Comparison of ENCODE assay signal across 19 mouse cellular contexts in genomic region chr11:3749831-3750230, GRCm38 (mm10).
DNase-seq lines count a peak whose midpoint lies in the region; ATAC-seq and TF ChIP-seq lines count a peak whose summit lies in the region.
"Had no signal": no experiment of that assay in that cellular context is flagged by ENCODE, and none has a peak within 500 bp of the region (broad histone marks: within the 10 kb centered on the region; RNA-seq: fewer than 3 reads in every experiment).

No protein-coding gene starts in this region.

- no peak for ATAC-seq in heart, postnatal 0 days (ENCODE audit: insufficient read depth, low read depth)

- H3K27ac ChIP-seq in heart, postnatal 0 days (ENCODE audit: low read depth) = no peak overlapping the region
- no peak overlapping the region for H3K27ac ChIP-seq in cortical plate, adult 2 months (ENCODE audit: insufficient read depth, low read length)
- H3K27ac ChIP-seq: embryonic facial prominence, embryonic 12.5 days; hindbrain, embryonic 13.5 days; limb, embryonic 15.5 days had no signal

- TF ChIP-seq CTCF in heart, postnatal 0 days (IDR thresholded peaks at IDR 0.05; ENCODE audit: low read depth) = peak; percentile 22
- TF ChIP-seq CTCF in lung, adult 2 months (IDR thresholded peaks at IDR 0.05; ENCODE audit: insufficient read depth, low read length) = 0 out of 2 replicates have a peak, but pooled peaks have one; percentile 1
- TF ChIP-seq CTCF in E14TG2a.4 (conservative IDR thresholded peaks at IDR 0.05; ENCODE audit: low read length) = peak; percentile 44
- 0 out of 2 replicates have a peak, but pooled peaks have one; percentile 2 for TF ChIP-seq CTCF in cortical plate, adult 2 months (IDR thresholded peaks at IDR 0.05; ENCODE audit: extremely low read depth, insufficient read depth, low read length)

- H3K36me3 ChIP-seq in heart, postnatal 0 days (replicated peaks; ENCODE audit: control insufficient read depth, insufficient read depth, low read length) = no peaks in the 10 kb centered on the region
- no peaks in the 10 kb centered on the region for H3K36me3 ChIP-seq in E14TG2a.4 (ENCODE audit: insufficient read depth, low read length)
- H3K36me3 ChIP-seq: embryonic facial prominence, embryonic 12.5 days; hindbrain, embryonic 13.5 days; limb, embryonic 15.5 days had no signal

- TF ChIP-seq POLR2A in lung, adult 2 months (IDR thresholded peaks at IDR 0.05; ENCODE audit: borderline replicate concordance, extremely low read depth, low read depth, low read length) = no peak
- no peak for TF ChIP-seq POLR2A in cortical plate, adult 2 months (IDR thresholded peaks at IDR 0.05; ENCODE audit: extremely low read depth, insufficient read depth, low read length)

- WGBS in heart, postnatal 0 days = 12% methylated on average over 7 of the region's 7 CpGs
- 13% methylated on average over 7 of the region's 7 CpGs for WGBS in lung, adult 2 months

- H3K9ac ChIP-seq in heart, postnatal 0 days (replicated peaks; ENCODE audit: low read depth, low read length) = no peak overlapping the region
- H3K9ac ChIP-seq: embryonic facial prominence, embryonic 12.5 days; hindbrain, embryonic 13.5 days; limb, embryonic 15.5 days had no signal

- DNase-seq in heart, postnatal 0 days (ENCODE audit: low spot score) = no peak
- no peak for DNase-seq in heart, adult 11 months
- DNase-seq in lung, adult 2 months = no peak
- no peak for DNase-seq in lung, adult 18-20 months
- no peak for DNase-seq in liver
- no peak for DNase-seq in heart, postnatal 4 days
- DNase-seq: B cell, adult 2 months; cerebellum, adult 11 months; cerebellum, postnatal 25 days; gastrocnemius, postnatal 10 days; heart, postnatal 10 days; kidney, adult 11 months; kidney, postnatal 25 days; thymus, adult 18-20 months had no signal

- no peak overlapping the region for H3K4me2 ChIP-seq in heart, postnatal 0 days (ENCODE audit: low read depth, low read length)
- H3K4me2 ChIP-seq: embryonic facial prominence, embryonic 12.5 days; hindbrain, embryonic 13.5 days; limb, embryonic 15.5 days had no signal

- no peak overlapping the region for H3K4me3 ChIP-seq in heart, postnatal 0 days (ENCODE audit: low read depth, low read length)
- H3K4me3 ChIP-seq in lung, adult 2 months (replicated peaks; ENCODE audit: extremely low read depth, low read depth, low read length) = no peak overlapping the region
- H3K4me3 ChIP-seq in E14TG2a.4 (replicated peaks; ENCODE audit: low read length) = no peak overlapping the region
- H3K4me3 ChIP-seq in cortical plate, adult 2 months (ENCODE audit: insufficient read depth, low read length) = no peak overlapping the region
- H3K4me3 ChIP-seq: embryonic facial prominence, embryonic 12.5 days; hindbrain, embryonic 13.5 days; limb, embryonic 15.5 days had no signal

- H3K9me3 ChIP-seq in heart, postnatal 0 days (replicated peaks; ENCODE audit: control insufficient read depth, low read length) = no peaks in the 10 kb centered on the region
- no peaks in the 10 kb centered on the region for H3K9me3 ChIP-seq in E14TG2a.4 (ENCODE audit: low read length)
- H3K9me3 ChIP-seq: embryonic facial prominence, embryonic 12.5 days; hindbrain, embryonic 13.5 days; limb, embryonic 15.5 days had no signal

- TF ChIP-seq EP300 in heart, postnatal 0 days (IDR thresholded peaks at IDR 0.05; ENCODE audit: low read depth) = no peak

- H3K4me1 ChIP-seq in heart, postnatal 0 days (ENCODE audit: control insufficient read depth, insufficient read depth) = no peaks in the 10 kb centered on the region
- no peaks in the 10 kb centered on the region for H3K4me1 ChIP-seq in lung, adult 2 months (ENCODE audit: control insufficient read depth, insufficient read depth, low read length)
- H3K4me1 ChIP-seq in E14TG2a.4 (replicated peaks; ENCODE audit: low read depth, low read length) = no peaks in the 10 kb centered on the region
- peaks cover 8% of the 10 kb centered on the region for H3K4me1 ChIP-seq in cortical plate, adult 2 months (ENCODE audit: control insufficient read depth, insufficient read depth, low read length)
- H3K4me1 ChIP-seq: embryonic facial prominence, embryonic 12.5 days; hindbrain, embryonic 13.5 days; limb, embryonic 15.5 days had no signal

- 0 out of 2 replicates have a peak, but pooled peaks cover 6% of the 10 kb centered on the region for H3K27me3 ChIP-seq in heart, postnatal 0 days (ENCODE audit: control insufficient read depth, insufficient read depth, low read length)
- H3K27me3 ChIP-seq in E14TG2a.4 (ENCODE audit: insufficient read depth, low read length) = peaks cover 22% of the 10 kb centered on the region
- H3K27me3 ChIP-seq: embryonic facial prominence, embryonic 12.5 days; hindbrain, embryonic 13.5 days had no signal
